Mouse (Mus musculus) ES-Bruce4 (cell line): ENCODE measurements at regions not wholly inside any gene's neighbourhood (a gene's known extent, or its start where the extent isn't known, plus 50 kb on each side); places are given as distances from the start of the nearest gene placed in this dataset.

ENCODE experiments used
- H3K27ac ChIP-seq: 2 replicates; pipeline ENCODE4 v1.5.1; 2012; ENCODE audit warnings: low read length, inconsistent platforms; ENCODE audit not compliant: insufficient read depth
- H3K27me3 ChIP-seq: 2 replicates; pipeline ENCODE4 v1.6.1; 2012; ENCODE audit warnings: mild to moderate bottlenecking, low read length, inconsistent platforms; ENCODE audit not compliant: control insufficient read depth, poor library complexity, insufficient read depth, severe bottlenecking
- H3K36me3 ChIP-seq: 2 replicates; pipeline ENCODE4 v1.6.1; 2012; ENCODE audit warnings: inconsistent platforms, mild to moderate bottlenecking, low read length, moderate library complexity; ENCODE audit not compliant: control insufficient read depth, poor library complexity, insufficient read depth, severe bottlenecking
- H3K4me1 ChIP-seq: one replicate; pipeline ENCODE4 v1.8.1; 2011; ENCODE audit warnings: low read length; ENCODE audit not compliant: control insufficient read depth, insufficient read depth
- H3K4me3 ChIP-seq: 2 replicates; pipeline ENCODE4 v1.5.1; 2011; ENCODE audit warnings: low read depth, mild to moderate bottlenecking, low read length
- H3K9ac ChIP-seq: 2 replicates; pipeline ENCODE4 v1.6.1; 2012; ENCODE audit warnings: low read depth, mild to moderate bottlenecking, inconsistent platforms; ENCODE audit not compliant: poor library complexity, severe bottlenecking
- H3K9me3 ChIP-seq: replicated peaks from 2 replicates; pipeline ENCODE4 v1.6.1; 2012; ENCODE audit warnings: mild to moderate bottlenecking, low read length, inconsistent platforms; ENCODE audit not compliant: control insufficient read depth, poor library complexity, insufficient read depth, severe bottlenecking
- CTCF ChIP-seq: IDR thresholded peaks from one replicate; pipeline ENCODE4 v1.8.1; 2011; ENCODE audit warnings: low read depth, low read length
- EP300 ChIP-seq: IDR thresholded peaks from 2 replicates; pipeline ENCODE4 v1.6.1; 2011; ENCODE audit warnings: low read depth, low read length; ENCODE audit not compliant: insufficient read depth
- POLR2A ChIP-seq: IDR thresholded peaks from one replicate; pipeline ENCODE4 v1.8.1; 2011; ENCODE audit warnings: low read length; ENCODE audit not compliant: insufficient read depth

DNA sequence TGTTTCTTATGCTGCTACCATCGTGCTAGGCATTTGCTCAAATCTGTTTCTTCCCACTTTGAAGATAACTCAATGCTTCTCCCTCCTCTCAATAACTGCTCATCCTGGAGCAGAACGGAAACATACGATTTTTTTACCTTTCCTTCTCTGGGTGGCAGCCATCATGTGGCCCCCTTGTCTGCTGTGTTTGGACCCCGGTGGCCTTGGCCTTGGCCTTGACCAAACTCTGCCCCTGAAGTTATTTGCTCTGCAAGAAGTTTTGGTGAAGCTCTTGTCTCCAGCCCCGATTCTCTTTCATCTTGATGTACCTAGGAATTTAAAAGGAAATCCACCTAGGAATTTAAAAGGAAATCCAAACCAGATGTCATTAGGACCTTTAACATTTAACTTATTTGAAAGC, 261.2 kb upstream of the Castor2 start:
- Histone ChIP-seq H3K27me3 (no peaks in the 10 kb centered on the region; the same call in 1 of the 2 replicates), H3K4me3 (no peak overlapping the region), H3K4me1 (peaks cover 4% of the 10 kb centered on the region), H3K27ac (no peak overlapping the region), H3K9me3 (no peaks in the 10 kb centered on the region), H3K36me3 (no peaks in the 10 kb centered on the region), H3K9ac (no peak overlapping the region)
- TF ChIP-seq POLR2A (no peak), EP300 (no peak), CTCF (no peak)

GRCm38 (mm10) chr5:133833217-133833616, 266.3 kb upstream of the Castor2 start:
- H3K27me3 ChIP-seq, result no peaks in the 10 kb centered on the region
- no peaks in the 10 kb centered on the region for H3K36me3 ChIP-seq
- TF ChIP-seq POLR2A (no peak), EP300 (no peak), CTCF (no peak)

GRCm38 (mm10) chr5:133828226-133828625, 271.3 kb upstream of the Castor2 start:
- Histone ChIP-seq H3K9me3 (no peaks in the 10 kb centered on the region), H3K27ac (no peak overlapping the region), H3K4me3 (no peak overlapping the region), H3K9ac (no peak overlapping the region), H3K36me3 (no peaks in the 10 kb centered on the region), H3K27me3 (no peaks in the 10 kb centered on the region), H3K4me1 (peaks cover 2% of the 10 kb centered on the region)
- TF ChIP-seq EP300 (no peak), POLR2A (no peak), CTCF (no peak)

More at GRCm38 (mm10) chr5:133833217-133833616, 266.3 kb upstream of the Castor2 start:
- Histone ChIP-seq H3K9me3 (no peaks in the 10 kb centered on the region), H3K4me3 (no peak overlapping the region), H3K4me1 (peaks cover 4% of the 10 kb centered on the region), H3K9ac (no peak overlapping the region), H3K27ac (no peak overlapping the region)

- no peaks in the 10 kb centered on the region for H3K36me3 ChIP-seq
- H3K4me3 ChIP-seq, result no peak overlapping the region
- H3K27ac ChIP-seq, result no peak overlapping the region
- H3K9me3 ChIP-seq, result no peaks in the 10 kb centered on the region
- H3K4me1 ChIP-seq, result peaks cover 2% of the 10 kb centered on the region
- H3K27me3 ChIP-seq, result no peaks in the 10 kb centered on the region
- no peak for TF ChIP-seq EP300
- no peak for TF ChIP-seq POLR2A
- TF ChIP-seq CTCF, result no peak
- H3K9ac ChIP-seq, result no peak overlapping the region
Observed at GRCm38 (mm10) chr5:133823871-133824270, 275.6 kb upstream of the Castor2 start.

GRCm38 (mm10) chr5:133821273-133821672, 278.2 kb upstream of the Castor2 start:
- TF ChIP-seq EP300 (no peak), POLR2A (no peak), CTCF (no peak)
- Histone ChIP-seq H3K4me1 (no peaks in the 10 kb centered on the region), H3K9ac (no peak overlapping the region), H3K36me3 (no peaks in the 10 kb centered on the region), H3K9me3 (no peaks in the 10 kb centered on the region), H3K27me3 (no peaks in the 10 kb centered on the region), H3K27ac (no peak overlapping the region), H3K4me3 (no peak overlapping the region)

DNA sequence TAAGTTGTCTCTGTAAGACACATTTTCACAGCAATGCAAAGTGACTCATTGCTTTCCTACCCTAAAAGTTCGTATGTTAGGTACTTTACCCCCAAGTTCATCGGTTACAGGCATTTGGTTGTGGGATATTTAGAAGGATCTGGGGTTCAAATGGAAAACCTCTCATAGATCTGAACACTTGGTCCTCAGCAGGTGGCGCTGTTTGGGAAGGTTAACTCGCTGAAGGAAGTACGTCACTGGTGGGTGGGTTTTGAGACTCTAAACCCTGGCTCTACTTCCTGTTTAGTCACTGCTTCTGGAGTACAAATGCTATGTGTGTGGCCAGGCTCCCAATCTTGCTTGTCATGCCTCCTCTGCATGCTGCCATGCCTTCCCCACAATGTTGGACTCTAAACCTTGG, 284.0 kb upstream of the Castor2 start:
- Histone ChIP-seq H3K4me1 (no peaks in the 10 kb centered on the region), H3K27me3 (no peaks in the 10 kb centered on the region), H3K27ac (no peak overlapping the region), H3K9me3 (no peaks in the 10 kb centered on the region), H3K36me3 (no peaks in the 10 kb centered on the region), H3K4me3 (no peak overlapping the region), H3K9ac (no peak overlapping the region)
- no peak for TF ChIP-seq EP300
- TF ChIP-seq CTCF, result peak; percentile 20
- no peak for TF ChIP-seq POLR2A
